Mouse (Mus musculus): ENCODE data around the gene Zfp536. TPM values are rescaled to one million over a fixed set of nuclear protein-coding genes. Genes with fewer than 3 reads are reported as not detected.

The Zfp536 gene
- total RNA-seq, 2 experiments from 2014 or later: 35.1 to 40.3 TPM

DNA sequence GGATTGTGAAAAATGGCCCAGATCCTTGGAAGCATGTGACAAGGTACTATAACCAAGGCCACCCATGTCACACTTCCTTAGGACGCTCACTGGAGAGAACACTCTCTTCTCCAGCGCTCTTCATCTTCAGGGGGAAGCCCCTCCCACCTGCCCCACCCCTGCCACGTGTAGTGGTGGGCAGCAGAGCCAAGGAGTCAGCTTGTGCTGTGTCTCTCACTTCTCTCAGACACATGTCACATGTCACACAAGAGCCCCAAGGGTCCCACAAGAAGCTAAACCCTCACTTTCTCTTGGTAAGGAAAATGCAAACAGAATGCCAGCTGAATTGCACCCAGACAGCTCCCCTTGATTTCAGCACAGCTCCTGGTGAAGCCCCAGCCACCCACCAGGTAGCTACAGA, 213.6 kb downstream of the Zfp536 start:
- no peak for DNase-seq (ENCODE audit: low spot score in 2 of 2)

DNA sequence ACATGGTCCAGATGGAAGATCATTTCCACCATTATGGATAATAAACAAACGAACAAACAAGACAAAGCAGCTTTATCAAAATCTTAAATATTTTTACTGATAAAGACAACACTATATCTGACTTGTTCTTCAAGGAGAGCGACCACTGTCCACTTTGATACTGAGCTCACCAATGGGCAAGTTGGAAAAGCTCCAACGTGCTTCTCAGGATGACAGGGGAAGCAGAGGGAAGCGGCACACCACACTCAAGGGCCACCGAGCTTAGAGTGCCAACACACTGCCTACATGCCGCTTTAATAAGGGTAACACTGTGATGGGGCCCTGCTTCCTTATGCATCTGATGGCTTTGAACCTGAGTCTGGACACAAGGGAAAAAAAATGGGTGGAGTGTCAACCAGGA, 214.1 kb downstream of the Zfp536 start:
- no peak for DNase-seq (ENCODE audit: low spot score in 2 of 2)

DNA sequence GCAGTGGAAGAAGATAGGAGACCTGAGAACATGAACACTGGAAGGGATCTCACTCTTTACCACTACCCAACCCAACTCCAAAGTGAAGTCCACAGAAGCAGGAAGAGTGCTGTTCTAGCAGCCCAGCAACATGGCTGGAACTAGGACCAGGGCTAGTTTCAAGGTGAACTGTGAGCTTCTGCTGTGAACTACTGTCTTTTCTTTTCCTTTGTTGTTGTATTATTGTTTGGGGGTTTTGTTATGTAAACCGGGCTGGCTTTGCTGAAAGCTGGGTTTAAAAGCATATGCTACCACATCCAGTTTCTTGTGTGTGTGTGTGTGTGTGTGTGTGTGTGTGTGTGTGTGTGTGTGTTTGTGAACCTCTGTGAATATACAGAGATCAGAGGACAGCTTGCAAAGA, 216.6 kb downstream of the Zfp536 start:
- no peak for DNase-seq (ENCODE audit: low spot score in 2 of 2)

DNA sequence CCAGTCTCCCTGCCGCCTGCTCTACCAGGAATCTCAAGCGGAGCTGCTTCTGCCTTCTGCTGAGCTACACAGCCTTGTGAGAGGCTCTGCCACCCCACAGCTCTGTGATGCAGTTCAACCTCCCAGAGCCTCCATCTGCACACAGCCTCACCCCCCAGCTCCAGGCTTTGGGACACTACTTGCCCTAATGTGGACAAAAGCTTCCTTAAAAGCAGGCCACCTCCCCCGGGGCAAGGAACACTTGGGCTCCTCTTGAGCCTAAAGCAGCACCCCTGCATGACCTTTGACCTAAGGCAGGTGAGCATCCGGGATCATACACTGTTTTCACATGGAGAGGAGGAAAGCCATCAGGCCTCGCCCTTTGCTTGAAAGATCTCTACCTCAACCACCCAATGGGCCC, 219.0 kb downstream of the Zfp536 start:
- no peak for DNase-seq (ENCODE audit: low spot score in 2 of 2)

DNA sequence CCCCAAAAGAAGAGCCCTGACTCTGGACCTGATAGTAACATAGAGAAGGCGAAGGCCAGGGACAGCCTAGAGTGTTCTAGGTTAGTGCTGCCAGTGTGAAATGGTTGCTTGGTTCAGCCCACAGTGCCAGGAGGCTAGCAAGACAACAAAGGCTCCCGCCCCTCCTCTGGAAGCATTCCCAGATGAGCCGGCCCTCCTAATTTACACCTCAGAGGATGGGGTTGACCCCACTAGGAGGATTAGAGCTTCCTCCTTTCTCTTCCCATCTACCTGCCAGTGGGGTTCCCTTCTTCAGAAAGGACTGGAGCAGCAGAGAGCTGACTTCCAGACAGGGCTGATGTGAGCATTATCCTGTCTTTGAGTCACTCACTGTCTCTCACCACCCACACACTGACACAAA, 219.8 kb downstream of the Zfp536 start:
- no peak for DNase-seq (ENCODE audit: low spot score in 2 of 2)

DNA sequence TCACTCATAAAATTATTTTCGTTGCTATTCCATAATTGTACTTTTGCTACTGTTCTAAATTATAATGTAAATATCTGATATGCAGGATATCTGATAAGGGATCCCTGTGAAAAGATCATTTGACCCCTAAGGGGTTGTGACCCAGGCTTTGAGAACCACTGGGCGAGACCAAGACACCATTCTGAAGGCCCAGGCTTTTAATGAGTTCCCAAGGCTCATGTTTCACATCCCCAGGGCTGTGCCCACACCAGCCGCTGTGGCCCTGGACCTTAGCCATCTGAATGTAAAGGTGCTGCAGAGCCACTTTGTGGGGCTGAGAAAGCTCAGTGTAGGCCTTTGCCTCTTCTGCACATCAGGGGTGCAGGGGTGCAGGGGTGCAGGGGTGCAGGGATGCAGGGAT, 221.1 kb downstream of the Zfp536 start:
- DNase-seq (ENCODE audit: low spot score in 2 of 2): no peak

DNA sequence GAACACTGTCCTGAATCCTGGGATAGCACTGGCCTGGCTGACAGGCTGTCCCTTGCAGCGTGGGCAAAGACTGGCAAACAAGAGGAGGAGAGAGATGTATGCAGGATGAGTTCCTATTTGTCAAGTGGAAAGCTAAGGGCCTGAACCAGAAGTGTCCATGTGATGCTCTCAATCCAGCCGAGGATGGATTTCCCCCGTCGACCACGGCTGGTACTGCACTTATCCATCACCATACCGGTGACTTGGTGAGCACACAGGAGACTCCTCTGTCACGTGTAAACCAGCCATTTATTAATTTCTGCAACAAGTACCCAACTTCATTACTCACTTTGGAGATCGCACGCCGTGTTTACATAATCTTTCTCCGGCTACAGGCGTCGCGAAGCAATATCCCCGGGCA, 224.6 kb downstream of the Zfp536 start:
- DNase-seq (ENCODE audit: low spot score in 2 of 2): no peak

DNA sequence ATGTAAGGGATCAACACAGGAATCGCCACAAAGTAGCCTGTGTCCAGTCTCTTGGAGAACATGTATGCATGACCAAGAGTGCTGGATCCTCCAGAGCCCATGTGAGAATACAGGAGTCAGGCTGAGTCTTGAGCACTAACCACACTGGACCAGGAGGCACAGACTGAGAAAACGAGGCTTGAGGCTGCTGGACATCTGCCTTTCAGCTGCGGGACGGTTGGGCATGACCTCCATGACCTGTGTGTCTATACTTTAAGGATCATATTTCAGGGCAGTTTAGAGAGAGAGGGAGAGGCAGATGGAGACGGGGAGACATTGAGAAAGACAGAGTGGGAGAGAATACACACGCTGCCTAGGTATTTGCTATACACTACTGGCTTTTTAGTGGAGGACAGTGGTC, 229.4 kb downstream of the Zfp536 start:
- DNase-seq (ENCODE audit: low spot score in 2 of 2): no peak

DNA sequence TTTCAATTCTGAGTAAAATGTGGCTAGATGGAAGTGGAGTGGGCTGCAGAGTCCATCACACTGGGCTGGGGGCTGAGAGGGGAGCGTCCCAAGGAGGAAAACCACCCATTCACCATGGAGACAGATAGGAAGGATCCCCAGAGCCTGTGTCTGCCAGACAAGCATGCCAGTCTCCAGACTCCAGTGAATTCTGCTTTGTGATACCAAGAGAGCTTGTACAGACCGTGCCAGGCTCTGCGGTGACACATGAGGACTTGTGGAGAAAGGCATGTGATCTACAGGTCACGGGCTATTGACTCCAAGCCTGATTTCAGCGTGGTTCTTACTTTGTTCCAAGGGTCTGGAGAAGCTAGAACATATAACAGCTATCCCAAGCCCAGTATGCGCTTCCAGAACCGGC, 230.5 kb downstream of the Zfp536 start:
- DNase-seq (ENCODE audit: low spot score in 2 of 2): no peak

DNA sequence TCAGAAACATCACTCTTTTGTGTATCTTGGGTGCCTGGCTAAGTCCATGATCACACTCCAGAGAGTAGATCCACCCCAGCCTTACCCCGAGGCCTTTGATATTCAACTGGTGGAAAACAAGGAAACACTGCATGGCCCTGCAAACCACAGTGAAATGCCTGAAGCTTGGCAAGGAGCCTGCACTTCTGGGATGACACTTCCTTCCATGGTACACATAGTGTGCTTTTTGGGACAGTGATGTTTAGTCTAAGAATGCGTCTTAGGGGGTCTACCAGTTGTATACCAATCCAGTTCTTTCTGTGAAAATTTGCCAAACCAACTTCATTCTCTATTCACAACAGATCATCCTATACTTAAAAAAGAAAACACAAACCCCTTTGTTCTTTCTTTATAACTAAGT, 242.3 kb downstream of the Zfp536 start:
- DNase-seq (ENCODE audit: low spot score in 2 of 2): no peak

DNA sequence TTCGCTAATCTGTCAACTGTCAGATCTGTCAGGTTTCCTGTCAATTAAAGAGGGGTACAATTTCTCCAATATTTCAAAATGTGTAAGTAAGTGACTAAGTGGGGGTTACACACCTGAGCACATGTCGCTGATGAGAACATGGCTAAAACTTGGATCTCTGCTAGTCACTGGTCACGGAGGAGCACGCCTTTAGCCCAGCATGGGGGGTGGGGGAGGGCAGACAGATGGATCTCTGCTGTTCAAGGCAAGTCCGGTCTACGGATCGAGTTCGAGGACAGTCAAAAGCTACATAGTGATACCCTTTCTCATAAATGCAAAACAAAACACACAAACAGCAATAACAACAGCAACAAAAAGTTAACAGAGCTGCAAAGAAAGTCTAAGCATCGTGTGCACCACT, 245.1 kb downstream of the Zfp536 start:
- DNase-seq (ENCODE audit: low spot score in 2 of 2): no peak

DNA sequence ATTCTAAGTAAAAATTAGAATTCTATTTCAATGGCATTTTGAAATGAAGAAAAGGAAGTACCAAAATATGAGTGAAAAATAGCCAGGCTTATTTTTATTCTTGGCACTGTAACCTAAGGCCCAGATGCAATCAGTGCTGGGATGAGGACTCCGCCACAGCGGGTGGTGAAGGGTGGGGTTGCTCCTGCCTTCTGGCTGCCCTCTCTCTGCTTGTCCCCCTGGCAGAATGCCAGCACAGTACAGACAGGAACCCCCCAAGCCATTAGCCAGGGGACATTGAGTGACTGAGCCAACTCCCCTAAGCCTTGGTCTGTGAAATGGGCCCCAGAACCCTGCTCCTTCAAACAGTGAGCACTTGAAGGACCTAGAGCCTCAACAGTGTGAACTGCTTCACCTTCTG, 245.6 kb downstream of the Zfp536 start:
- no peak for DNase-seq (ENCODE audit: low spot score in 2 of 2)

DNA sequence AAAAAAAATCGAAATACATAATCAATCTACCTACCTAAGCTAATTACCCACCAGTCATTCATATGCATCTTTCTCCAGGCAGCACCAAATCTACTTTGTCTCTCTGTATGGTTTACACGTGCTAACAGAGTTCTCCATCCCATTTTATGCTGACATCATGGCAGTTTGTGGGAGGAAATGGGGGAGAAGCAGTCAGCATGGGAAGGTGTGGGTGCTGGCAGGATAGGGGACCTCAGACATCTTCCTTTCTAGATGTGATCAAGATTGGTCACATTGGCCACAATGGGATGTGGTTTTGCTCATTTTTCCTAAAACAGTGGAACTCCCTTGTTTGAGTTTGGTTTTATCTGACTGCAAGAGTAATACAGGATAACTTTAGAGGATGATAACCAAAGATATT, 252.0 kb downstream of the Zfp536 start:
- no peak for DNase-seq (ENCODE audit: low spot score in 2 of 2)

DNA sequence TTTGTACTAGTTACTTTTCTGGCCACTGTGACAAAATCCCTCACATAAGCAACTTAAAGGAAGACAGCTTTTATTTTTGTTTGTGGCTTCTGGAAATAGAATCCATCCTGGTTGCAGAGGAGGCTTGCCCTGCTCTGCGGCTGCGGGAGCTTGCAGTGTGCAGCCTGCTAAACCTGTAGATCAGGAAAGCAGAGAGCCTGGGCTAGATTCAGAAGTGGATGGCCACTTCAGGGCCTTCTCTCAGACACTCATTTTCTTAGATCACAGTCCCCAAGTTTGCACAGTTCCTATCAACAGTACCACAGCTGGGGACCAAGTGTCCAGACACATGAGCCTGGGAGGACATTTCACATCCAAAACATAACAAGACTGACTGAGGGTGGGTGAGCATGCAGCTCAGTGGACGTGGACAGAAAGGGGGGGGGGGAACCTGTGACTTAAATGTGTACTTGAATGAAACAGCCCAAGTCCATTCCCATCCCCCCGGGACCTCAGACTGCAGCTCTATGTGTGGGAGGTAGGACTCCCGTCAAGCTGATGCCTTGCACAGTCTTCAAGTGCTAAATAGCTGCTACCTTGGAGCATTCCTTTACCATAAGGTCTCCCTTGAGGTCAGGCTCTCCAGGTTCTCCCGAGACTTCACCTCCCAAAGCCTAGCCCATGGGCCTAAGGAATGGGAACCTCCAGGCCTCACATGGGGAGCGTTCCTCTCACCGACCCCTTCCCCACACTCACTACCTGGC, 262.3 kb downstream of the Zfp536 start:
- no peak for DNase-seq (ENCODE audit: low spot score in 2 of 2)

DNA sequence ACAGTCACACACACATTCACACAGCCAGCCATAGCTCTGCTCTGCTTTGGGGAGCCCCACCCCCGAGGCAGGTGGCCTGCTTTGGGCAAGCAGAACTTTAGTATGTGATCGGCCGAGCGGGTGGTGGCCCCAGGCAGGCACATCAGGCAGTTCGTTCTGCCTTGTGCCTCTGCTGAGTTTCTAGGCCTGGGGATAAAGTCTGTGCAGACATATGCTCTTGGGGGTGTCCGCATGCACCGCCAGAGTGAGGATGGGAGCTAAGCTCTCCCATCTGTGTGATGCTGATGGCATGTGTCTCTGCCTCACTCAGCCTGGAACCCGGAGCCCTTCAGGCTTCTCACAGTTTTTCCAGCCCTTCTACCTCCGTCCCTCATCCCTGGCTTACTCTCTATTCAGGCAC, 263.7 kb downstream of the Zfp536 start:
- no peak for DNase-seq (ENCODE audit: low spot score in 2 of 2)

DNA sequence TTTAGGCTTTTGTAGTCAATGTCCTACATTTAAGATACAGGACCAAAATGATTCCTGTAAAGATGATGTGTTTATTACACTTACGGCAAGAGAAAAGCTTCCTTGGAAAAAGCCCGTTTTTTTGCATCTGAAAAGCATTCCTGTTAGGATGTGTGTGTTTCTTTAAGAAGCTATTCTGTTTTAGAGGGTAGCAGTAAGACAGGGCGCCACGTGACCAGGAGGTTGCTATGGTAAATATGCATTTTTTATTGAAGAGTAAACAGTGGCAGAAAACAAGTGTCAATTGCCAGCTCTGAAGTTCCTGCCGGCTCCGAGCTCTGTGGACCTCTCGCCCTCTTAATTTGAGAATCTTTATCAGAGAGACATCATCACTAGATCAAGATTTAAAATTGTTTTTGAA, 267.9 kb downstream of the Zfp536 start:
- DNase-seq (ENCODE audit: low spot score in 2 of 2): no peak

DNA sequence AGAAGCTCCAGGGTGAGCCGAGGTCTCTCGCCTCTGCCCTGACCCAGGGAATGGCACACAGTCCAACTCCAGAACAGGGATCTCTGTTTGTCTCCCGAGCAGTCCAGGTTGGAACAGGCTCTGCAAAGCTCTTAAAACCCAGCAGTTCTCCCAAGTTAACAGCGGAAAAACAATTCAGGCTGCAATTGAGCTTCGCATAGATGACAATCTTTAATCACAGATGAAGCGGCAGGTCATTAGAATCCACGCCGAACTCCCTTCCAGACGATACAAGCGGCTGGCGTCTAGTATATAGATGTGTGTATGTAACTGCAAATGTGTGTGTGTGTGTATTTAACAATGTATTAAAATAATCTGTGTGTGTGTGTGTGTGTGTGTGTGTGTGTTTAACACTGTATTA, 268.3 kb downstream of the Zfp536 start:
- DNase-seq (ENCODE audit: low spot score in 2 of 2): no peak

DNA sequence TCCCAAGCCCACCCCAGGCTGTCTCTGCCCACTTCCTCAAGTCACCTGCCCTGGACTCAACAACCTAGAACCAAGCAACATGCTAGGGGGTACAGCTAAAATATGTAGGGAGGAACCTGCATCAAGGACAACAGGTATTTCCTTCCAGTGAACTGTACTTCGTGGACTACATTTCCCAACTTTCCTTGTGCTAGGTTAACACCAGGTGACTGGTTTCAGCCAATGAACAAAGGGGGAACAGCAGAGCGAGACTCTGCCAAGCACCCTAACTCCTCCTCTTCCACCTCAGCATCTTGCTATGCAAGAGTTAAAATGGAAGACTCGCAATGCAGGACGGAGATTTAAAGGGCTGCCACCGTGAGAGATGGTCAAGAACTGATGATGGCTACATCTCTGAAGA, 274.6 kb downstream of the Zfp536 start:
- DNase-seq (ENCODE audit: low spot score in 2 of 2): no peak

DNA sequence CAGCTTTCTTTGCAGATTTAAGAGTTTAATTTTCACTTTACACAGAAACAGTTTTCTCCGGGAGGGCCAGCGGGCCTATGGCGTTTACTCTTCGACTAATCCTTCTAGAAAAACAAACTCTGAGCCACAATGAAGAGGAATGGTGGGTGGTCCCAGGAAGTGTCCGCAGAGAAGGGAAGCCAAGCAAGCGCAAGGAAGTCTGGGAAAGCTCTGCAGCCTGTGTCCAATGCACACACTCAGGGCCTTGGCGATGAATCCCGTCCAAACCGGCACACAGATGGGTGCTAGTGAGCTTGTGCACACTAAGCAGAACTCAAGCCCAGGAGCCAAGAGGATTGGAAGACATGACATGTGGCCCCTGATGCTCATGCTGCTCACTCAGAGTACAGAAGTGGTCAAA, 276.9 kb downstream of the Zfp536 start:
- no peak for DNase-seq (ENCODE audit: low spot score in 2 of 2)

DNA sequence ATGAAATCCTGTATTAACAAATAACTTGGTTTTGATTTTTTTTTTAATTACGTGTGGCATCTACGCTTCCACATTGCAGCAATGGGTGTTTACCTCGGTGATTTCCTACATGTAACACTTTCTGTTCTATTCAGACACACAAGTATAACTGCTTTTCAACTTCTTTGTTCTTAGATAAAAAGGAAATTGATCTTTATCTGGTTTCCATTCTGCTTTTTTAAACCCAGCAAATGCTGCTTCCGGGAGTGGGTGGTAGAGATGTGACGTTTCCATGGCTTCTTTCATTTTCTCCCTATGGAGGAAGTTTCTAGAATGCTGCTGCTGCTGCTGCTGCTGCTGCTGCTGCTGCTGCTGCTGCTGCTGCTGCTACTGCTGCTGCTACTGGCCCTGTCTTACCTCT, 283.1 kb downstream of the Zfp536 start:
- DNase-seq (ENCODE audit: low spot score in 2 of 2): no peak

DNA sequence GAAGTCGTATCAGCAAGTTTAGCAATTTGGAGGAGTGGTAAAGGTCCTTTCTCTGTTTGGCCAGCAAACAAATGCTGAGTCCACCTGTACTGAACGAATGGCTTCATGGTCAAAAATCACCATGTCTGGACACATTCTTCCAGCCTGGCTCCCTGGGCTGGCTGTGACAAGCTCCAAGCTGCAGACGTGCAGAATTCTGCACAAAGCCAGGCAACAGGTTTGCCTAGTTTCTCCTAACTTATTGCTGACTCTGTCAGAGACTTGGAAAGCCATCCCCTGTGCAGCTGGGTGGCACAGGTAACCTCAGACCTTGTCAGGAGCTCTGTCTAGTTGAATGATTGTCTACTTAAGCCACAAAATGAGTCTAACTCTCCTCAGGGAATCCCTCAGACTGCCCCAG, 288.5 kb downstream of the Zfp536 start:
- DNase-seq (ENCODE audit: low spot score in 2 of 2): no peak

DNA sequence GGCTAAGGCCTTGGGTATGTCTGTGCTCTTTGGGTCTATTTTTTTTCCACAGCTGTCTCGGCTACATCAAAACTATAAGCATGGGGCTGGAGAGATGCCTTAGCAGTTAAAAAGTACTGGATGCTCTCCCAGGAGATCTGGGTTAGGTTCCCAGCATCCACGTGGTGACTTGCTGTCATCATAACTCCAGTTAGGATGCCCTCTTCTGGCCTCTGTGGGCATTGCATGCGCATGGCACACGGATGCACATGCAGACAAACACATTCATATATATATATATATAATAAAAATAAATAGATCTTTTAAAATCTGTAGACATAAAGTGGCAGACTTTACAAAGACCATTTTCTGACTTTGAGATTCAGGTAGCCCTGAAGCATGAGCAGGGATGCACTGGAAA, 290.9 kb downstream of the Zfp536 start:
- DNase-seq (ENCODE audit: low spot score in 2 of 2): no peak

DNA sequence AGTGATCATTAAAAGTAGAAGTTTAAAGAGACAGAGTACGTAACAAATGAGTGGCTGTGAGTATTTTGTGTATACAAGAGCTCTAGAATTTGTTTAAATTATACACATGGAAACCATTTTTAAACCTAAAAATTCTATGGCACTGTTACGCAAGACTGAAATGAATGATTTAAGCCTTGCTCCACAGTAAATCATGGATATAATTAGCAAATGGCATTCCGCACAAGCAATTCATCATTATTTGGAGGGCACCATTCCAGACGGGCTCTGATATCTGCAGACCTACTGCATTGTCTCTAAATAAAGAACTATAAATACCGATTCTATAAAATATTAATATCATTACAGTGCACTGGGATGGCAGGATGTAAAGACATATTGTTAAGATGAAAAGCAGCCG, 292.3 kb downstream of the Zfp536 start:
- DNase-seq (ENCODE audit: low spot score in 2 of 2): no peak

DNA sequence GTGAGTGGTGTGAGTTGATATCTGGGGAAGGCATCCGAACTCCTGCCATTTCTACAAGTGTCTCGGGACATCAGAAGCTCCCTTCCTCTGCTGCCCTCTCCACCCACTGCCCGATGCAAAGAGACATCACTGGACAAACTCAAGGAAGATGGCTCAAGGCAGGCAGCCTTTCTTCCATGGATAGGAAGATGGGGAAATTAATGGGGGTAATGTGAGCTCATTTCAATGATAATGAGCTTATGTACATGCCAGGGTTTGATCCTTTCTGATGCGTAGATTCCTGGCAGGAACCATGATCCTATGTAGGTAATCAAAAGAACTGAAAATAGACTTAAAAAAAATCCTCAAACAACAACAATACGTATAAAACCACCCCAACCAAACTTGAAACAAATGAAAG, 296.1 kb downstream of the Zfp536 start:
- no peak for DNase-seq (ENCODE audit: low spot score in 2 of 2)

Measured in left cerebral cortex, adult 18-20 months (tissue).